Mouse (Mus musculus) MEL (cell line): ENCODE data around the gene Col23a1. TPM values are rescaled to one million over a fixed set of nuclear protein-coding genes. Genes with fewer than 3 reads are reported as not detected.
"Not testable (repeated sequence)": the region's sequence is repeated elsewhere in the genome, so short reads cannot be mapped to it uniquely, and the experiment has no call there.

Experiments
- DNase-seq: peaks from one replicate; pipeline ENCODE4 v3.0.0; 2011; ENCODE audit warnings: low read depth, low spot score
- H3K27ac ChIP-seq: 2 replicates; pipeline ENCODE4 v1.5.1; 2012; ENCODE audit warnings: low read depth, mild to moderate bottlenecking, control low read depth, low read length, moderate library complexity; ENCODE audit not compliant: control insufficient read depth
- H3K27me3 ChIP-seq, 2 experiments: fragments of 150-350 bp in 1 of 2; sonication (generic) in 1 of 2; 2 replicates each; pipeline ENCODE4 v1.6.1; 2012; ENCODE audit warnings: low read length in 2 of 2, mild to moderate bottlenecking in 2 of 2, improper control_type of control experiment in 1 of 2, moderate library complexity in 1 of 2; ENCODE audit not compliant: insufficient read depth in 2 of 2, control insufficient read depth in 1 of 2
- H3K36me3 ChIP-seq, 2 experiments: 2 replicates each; pipeline ENCODE4 v1.6.1; 2012 to 2014; ENCODE audit warnings: low read length in 2 of 2, improper control_type of control experiment in 1 of 2, inconsistent platforms in 1 of 2, mild to moderate bottlenecking in 1 of 2; ENCODE audit not compliant: insufficient read depth in 2 of 2, control insufficient read depth in 1 of 2
- H3K4me1 ChIP-seq, 2 experiments: fragments of 150-350 bp in 1 of 2; sonication (generic) in 1 of 2; 2 replicates each; pipeline ENCODE4 v1.6.1; 2012; ENCODE audit warnings: low read length in 2 of 2, improper control_type of control experiment in 1 of 2, mild to moderate bottlenecking in 1 of 2; ENCODE audit not compliant: insufficient read depth in 2 of 2, control insufficient read depth in 1 of 2
- H3K4me3 ChIP-seq, 2 experiments: fragments of 150-350 bp in 1 of 2; sonication (generic) in 1 of 2; 2 replicates each; pipeline ENCODE4 v1.5.1; 2012; ENCODE audit warnings: low read depth in 2 of 2, low read length in 2 of 2, mild to moderate bottlenecking in 2 of 2, moderate library complexity in 2 of 2, control low read depth in 1 of 2, improper control_type of control experiment in 1 of 2; ENCODE audit not compliant: control insufficient read depth in 1 of 2, insufficient read depth in 1 of 2
- H3K79me2 ChIP-seq: 2 replicates; pipeline ENCODE4 v1.6.1; 2012; ENCODE audit warnings: mild to moderate bottlenecking, low read length, moderate library complexity; ENCODE audit not compliant: control insufficient read depth, poor library complexity, insufficient read depth
- H3K9ac ChIP-seq: 2 replicates; pipeline ENCODE4 v1.6.1; 2012; ENCODE audit warnings: low read depth, mild to moderate bottlenecking, control low read depth, low read length, moderate library complexity; ENCODE audit not compliant: control insufficient read depth, poor library complexity, severe bottlenecking
- H3K9me3 ChIP-seq: fragments of 150-350 bp; sonication (generic); replicated peaks from 2 replicates; pipeline ENCODE4 v1.6.1; 2012; ENCODE audit warnings: mild to moderate bottlenecking, low read length, improper control_type of control experiment, moderate library complexity; ENCODE audit not compliant: insufficient read depth
- CHD1 ChIP-seq: IDR thresholded peaks from 2 replicates; pipeline ENCODE4 v1.6.1; 2012; ENCODE audit warnings: low read depth, mild to moderate bottlenecking, inconsistent platforms, low read length, improper control_type of control experiment
- CTCF ChIP-seq, 3 experiments: IDR thresholded peaks in 2 of 3; conservative IDR thresholded peaks in 1 of 3; 2 replicates each; pipeline ENCODE4 v1.5.1; 2011 to 2012; ENCODE audit warnings: low read length in 3 of 3, low read depth in 2 of 3, mild to moderate bottlenecking in 2 of 3, improper control_type of control experiment in 1 of 3, inconsistent platforms in 1 of 3, mixed read lengths in 1 of 3, moderate library complexity in 1 of 3; ENCODE audit not compliant: control insufficient read depth in 1 of 3, insufficient read depth in 1 of 3, poor library complexity in 1 of 3, severe bottlenecking in 1 of 3
- E2F4 ChIP-seq: IDR thresholded peaks from 2 replicates; pipeline ENCODE4 v1.6.1; 2011; ENCODE audit warnings: low read depth, low read length, improper control_type of control experiment, borderline replicate concordance
- ELF1 ChIP-seq: IDR thresholded peaks from 2 replicates; pipeline ENCODE4 v1.6.1; 2014; ENCODE audit warnings: low read depth, mild to moderate bottlenecking, inconsistent platforms, low read length, improper control_type of control experiment, moderate library complexity
- EP300 ChIP-seq, 2 experiments: IDR thresholded peaks; 2 replicates each; pipeline ENCODE4 v1.6.1; 2011; ENCODE audit warnings: improper control_type of control experiment in 2 of 2, low read length in 2 of 2, low read depth in 1 of 2, mild to moderate bottlenecking in 1 of 2
- ETS1 ChIP-seq: IDR thresholded peaks from 2 replicates; pipeline ENCODE4 v1.6.1; 2012; ENCODE audit warnings: low read depth, mild to moderate bottlenecking, inconsistent platforms, low read length, improper control_type of control experiment, moderate library complexity
- GABPA ChIP-seq: IDR thresholded peaks from 2 replicates; pipeline ENCODE4 v1.6.1; 2012; ENCODE audit warnings: low read depth, mild to moderate bottlenecking, inconsistent platforms, low read length, improper control_type of control experiment, moderate library complexity
- HCFC1 ChIP-seq: IDR thresholded peaks from 2 replicates; pipeline ENCODE4 v1.6.1; 2012; ENCODE audit warnings: low read depth, mild to moderate bottlenecking, inconsistent platforms, low read length, improper control_type of control experiment, moderate library complexity
- JUND ChIP-seq: IDR thresholded peaks from 2 replicates; pipeline ENCODE4 v1.6.1; 2011; ENCODE audit warnings: low read depth, mild to moderate bottlenecking, improper control_type of control experiment, low read length
- MAFK ChIP-seq: IDR thresholded peaks from 2 replicates; pipeline ENCODE4 v1.6.1; 2011; ENCODE audit warnings: low read depth, mild to moderate bottlenecking, low read length, improper control_type of control experiment, borderline replicate concordance
- MAX ChIP-seq: IDR thresholded peaks from 2 replicates; pipeline ENCODE4 v1.6.1; 2011; ENCODE audit warnings: low read length, improper control_type of control experiment
- MAZ ChIP-seq: IDR thresholded peaks from 2 replicates; pipeline ENCODE4 v1.6.1; 2012; ENCODE audit warnings: low read depth, mild to moderate bottlenecking, inconsistent platforms, low read length, improper control_type of control experiment
- MYC ChIP-seq: IDR thresholded peaks from 2 replicates; pipeline ENCODE4 v1.6.1; 2011; ENCODE audit warnings: low read depth, mild to moderate bottlenecking, low read length, improper control_type of control experiment, moderate library complexity
- TBP ChIP-seq: IDR thresholded peaks from 2 replicates; pipeline ENCODE4 v1.8.0; 2011; ENCODE audit warnings: low read depth, low read length, improper control_type of control experiment
- USF1 ChIP-seq: IDR thresholded peaks from 2 replicates; pipeline ENCODE4 v1.6.1; 2014; ENCODE audit warnings: low read depth, mild to moderate bottlenecking, inconsistent platforms, low read length, improper control_type of control experiment, moderate library complexity
- ZNF384 ChIP-seq: IDR thresholded peaks from 2 replicates; pipeline ENCODE4 v1.6.1; 2012; ENCODE audit warnings: low read depth, mild to moderate bottlenecking, inconsistent platforms, low read length, improper control_type of control experiment
- polyA plus RNA-seq, 2 experiments: library from polyadenylated mRNA; stranded (reverse) in 1 of 2; unstranded in 1 of 2; fragments of >175 nt in 1 of 2; fragments of >200 nt in 1 of 2; gene quantifications; 2 replicates each; pipeline versions ENCODE4 v1.2.1 to v1.2.4; 2012; ENCODE audit warnings: low replicate concordance in 2 of 2, low read depth in 1 of 2; ENCODE audit not compliant: insufficient read length in 2 of 2, insufficient read depth in 1 of 2, missing spikeins in 1 of 2
- total RNA-seq: library from RNA; depleted of rRNA; stranded (reverse); fragments of 300-350 nt; gene quantifications from 2 replicates; pipeline ENCODE4 v1.2.3, GENCODE M21; 2012

Gene Col23a1
- total and polyA plus RNA-seq, 3 experiments = under 0.01 to 0.03 TPM; not detected in 1

DNA sequence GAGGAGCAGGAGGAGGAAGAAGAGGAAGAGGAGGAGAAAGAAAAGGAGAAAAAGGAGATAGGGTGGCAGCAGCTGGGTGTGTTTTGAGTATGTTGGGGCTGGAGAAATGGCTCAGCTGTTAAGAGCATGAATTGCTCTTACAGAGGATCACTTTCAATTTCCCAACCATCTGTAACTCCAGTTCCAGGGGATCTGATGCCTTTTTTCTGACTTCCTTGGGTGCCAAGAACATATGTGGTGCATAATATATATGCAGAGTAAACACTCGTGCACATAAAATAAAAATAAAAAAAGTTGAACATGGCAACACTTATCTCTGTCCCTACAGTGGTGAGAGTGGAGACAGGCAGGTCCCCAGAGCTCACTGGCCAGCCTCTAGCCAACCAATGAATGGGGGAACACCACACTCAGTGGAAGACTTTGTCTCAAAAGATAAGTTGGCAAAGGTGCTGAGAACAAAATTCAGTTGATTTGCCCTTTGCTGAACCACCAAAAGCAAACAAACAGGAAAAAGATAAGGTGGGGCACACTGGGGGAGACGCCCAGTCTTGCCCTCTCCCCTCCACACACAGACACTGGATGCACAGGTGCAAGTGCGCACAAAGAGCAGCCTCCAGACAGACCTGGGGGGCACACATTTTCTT is 319.7 kb downstream of the Col23a1 start (continued):
- TF ChIP-seq GABPA (no peak), ETS1 (peak; percentile 84), CHD1 (no peak)

GRCm38 (mm10) chr11:51609940-51610339 is 320.2 kb downstream of the Col23a1 start:
- Histone ChIP-seq H3K79me2 (peaks cover 21% of the 10 kb centered on the region), H3K4me1 (peaks cover 5 to 31% of the 10 kb centered on the region in 2 experiments), H3K9ac (peak overlapping the region; percentile 3), H3K27ac (peak overlapping the region; percentile 93), H3K36me3 (peaks cover 7 to 26% of the 10 kb centered on the region in 2 experiments), H3K4me3 (peak overlapping the region in 1 of 2 experiments; percentile 43; a peak in 2 of 4 replicates)
- H3K27me3 ChIP-seq, H3K9me3 ChIP-seq: not testable (repeated sequence)
- peak; percentile 89 for DNase-seq
- TF ChIP-seq ZNF384 (peak; percentile 35; the same call in 1 of the 2 replicates), HCFC1 (peak; percentile 6; the same call in 1 of the 2 replicates), ELF1 (0 out of 2 replicates have a peak, but pooled peaks have one; percentile 34), MAFK (peak; percentile 84; the same call in 1 of the 2 replicates), TBP (peak; percentile 98)

GRCm38 (mm10) chr11:51614256-51614655 is 324.5 kb downstream of the Col23a1 start:
- TF ChIP-seq CTCF (IDR thresholded peaks at IDR 0.05 in 2 of 3, conservative IDR thresholded peaks at IDR 0.05 in 1 of 3; ENCODE audit: control insufficient read depth in 1 of 3, insufficient read depth in 1 of 3, low read depth in 2 of 3, low read length in 3 of 3, poor library complexity in 1 of 3, severe bottlenecking in 1 of 3) (peak in 1 of 3 experiments; percentile 10; a peak in 1 of 6 replicates), USF1 (no peak)
- H3K27me3 ChIP-seq = no peaks in the 10 kb centered on the region
- peak; percentile 59 for DNase-seq
- peaks cover 5 to 28% of the 10 kb centered on the region in 2 experiments for H3K4me1 ChIP-seq
- peaks cover 3% of the 10 kb centered on the region; the same call in 1 of the 2 replicates for H3K79me2 ChIP-seq
- H3K9me3 ChIP-seq = no peaks in the 10 kb centered on the region
- H3K36me3 ChIP-seq = peaks cover 0 to 11% of the 10 kb centered on the region in 2 experiments; a peak in 2 of 4 replicates
- H3K27ac ChIP-seq = no peak overlapping the region
- no peak overlapping the region for H3K4me3 ChIP-seq
- no peak overlapping the region for H3K9ac ChIP-seq

- Histone ChIP-seq H3K9ac (peak overlapping the region; percentile 81), H3K4me3 (peak overlapping the region; percentile 71 to 75), H3K27ac (peak overlapping the region; percentile 83), H3K79me2 (peaks cover 8% of the 10 kb centered on the region), H3K9me3 (no peaks in the 10 kb centered on the region), H3K4me1 (peaks cover 5 to 25% of the 10 kb centered on the region in 2 experiments), H3K27me3 (no peaks in the 10 kb centered on the region), H3K36me3 (peaks cover 0 to 10% of the 10 kb centered on the region in 2 experiments; a peak in 2 of 4 replicates)
- TF ChIP-seq MYC (peak; percentile 68), JUND (0 out of 2 replicates have a peak, but pooled peaks have one; percentile 13), MAZ (no peak), EP300 (IDR thresholded peaks at IDR 0.05; ENCODE audit: low read depth in 1 of 2, low read length in 2 of 2) (0 out of 4 replicates have a peak, but pooled peaks of 1 of the 2 experiments have one; percentile 17), MAX (peak; percentile 56), E2F4 (no peak)
- peak; percentile 69 for DNase-seq
Measured at GRCm38 (mm10) chr11:51615129-51615528, 325.4 kb downstream of the Col23a1 start.
